Mouse (Mus musculus): Measurements from ENCODE around the gene Krt6a. TPM values are rescaled to one million over a fixed set of nuclear protein-coding genes. Genes with fewer than 3 reads are reported as not detected.

Gene Krt6a
- total RNA-seq, 2 experiments from 2014 or later = not detected

Small RNA genes lying within 50 kb of the gene (microRNA-seq; reads per million reads assigned to microRNA genes)
- 0 reads per million in 2 experiments for gene Gm44323
- 0 reads per million in 2 experiments for gene Gm44342
- 0 reads per million in 2 experiments for gene Gm44383
- gene Gm44479 = 0 reads per million in 2 experiments

Other genes starting within 250 kb of the Krt6a start
- not detected for gene Krt88, start 246.6 kb downstream of the Krt6a start, total RNA-seq (2021)
- not detected for gene Krt81, start 230.6 kb downstream of the Krt6a start, total RNA-seq (2021)
- gene Krt86, start 220.8 kb downstream of the Krt6a start, total RNA-seq (2021) = not detected
- not detected for gene Krt83, start 202.8 kb downstream of the Krt6a start, total RNA-seq (2021)
- not detected for gene Gm49425, start 177.0 kb downstream of the Krt6a start, total RNA-seq (2021)
- not detected for gene Krt84, start 161.5 kb downstream of the Krt6a start, total RNA-seq (2021)
- not detected for gene Krt82, start 143.6 kb downstream of the Krt6a start, total RNA-seq (2021)
- gene Krt90, start 131.4 kb downstream of the Krt6a start, total RNA-seq (2021) = not detected
- not detected for gene Krt75, start 120.4 kb downstream of the Krt6a start, total RNA-seq (2021)
- gene Gm5414, start 66.1 kb downstream of the Krt6a start, total RNA-seq (2021) = not detected
- not detected for gene Gm5478, start 46.9 kb downstream of the Krt6a start, total RNA-seq (2021)
- not detected for gene Krt6b, start 14.0 kb downstream of the Krt6a start, total RNA-seq (2021)
- gene Krt5, start 18.6 kb upstream of the Krt6a start, total RNA-seq (2021) = under 1 TPM in 1 of 2 experiments, not detected in 1; 0.15 TPM
- gene Krt71, start 48.8 kb upstream of the Krt6a start, total RNA-seq (2021) = not detected
- not detected for gene Krt72, start 92.2 kb upstream of the Krt6a start, total RNA-seq (2021)
- gene Krt73, start 108.0 kb upstream of the Krt6a start, total RNA-seq (2021) = not detected
- gene Krt2, start 123.9 kb upstream of the Krt6a start, total RNA-seq (2021) = not detected
- not detected for gene Krt1, start 156.5 kb upstream of the Krt6a start, total RNA-seq (2021)
- not detected for gene Krt77, start 175.4 kb upstream of the Krt6a start, total RNA-seq (2021)
- not detected for gene Krt76, start 198.6 kb upstream of the Krt6a start, total RNA-seq (2021)
- gene Krt4, start 230.4 kb upstream of the Krt6a start, total RNA-seq (2021) = under 1 TPM in 1 of 2 experiments, not detected in 1; 0.12 TPM
- gene Krt79, start 246.0 kb upstream of the Krt6a start, total RNA-seq (2021) = under 1 TPM in 1 of 2 experiments, not detected in 1; 0.13 TPM

All from gastrocnemius, postnatal 36 days (tissue).